Mouse (Mus musculus): ENCODE data around the gene Pip4k2c. TPM values are rescaled to one million over a fixed set of nuclear protein-coding genes. Genes with fewer than 3 reads are reported as not detected.
A peak's percentile ranks its signal among the peaks of the same experiment; 100 is the strongest.

The Pip4k2c gene
- polyA plus RNA-seq, 1 experiment: 31.4 TPM

DNA sequence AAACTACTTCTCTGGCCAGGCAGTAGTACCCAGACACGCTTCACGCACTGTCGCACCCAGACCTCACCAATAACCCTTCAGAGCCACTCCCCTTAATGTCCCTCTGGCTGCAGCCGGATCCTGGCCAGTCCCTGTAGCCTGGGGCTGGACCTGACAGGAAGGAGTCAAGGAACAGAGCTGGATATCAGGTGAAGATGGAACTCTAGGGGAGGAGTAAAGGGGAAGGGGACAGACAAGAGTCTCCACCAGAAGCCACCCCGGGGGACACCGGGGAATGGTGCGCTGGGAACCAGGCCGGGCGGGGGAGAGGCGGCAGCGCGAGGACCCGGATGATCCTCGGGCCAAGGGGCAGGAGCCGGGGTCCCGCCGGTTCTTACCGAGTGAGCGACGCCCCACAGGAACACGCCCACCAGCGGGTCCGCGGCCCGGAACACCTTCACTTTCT is 402 bp downstream of the Pip4k2c start:
- H3K27ac ChIP-seq (ENCODE audit: insufficient read depth, low read depth, low read length): peak overlapping the region; percentile 42
- peaks cover 8% of the 10 kb centered on the region; the same call in 1 of the 2 replicates for H3K4me1 ChIP-seq (ENCODE audit: control insufficient read depth, insufficient read depth, insufficient read length, low read length)
- 1% methylated on average over 25 of the region's 25 CpGs for WGBS
- peaks cover 17% of the 10 kb centered on the region for H3K36me3 ChIP-seq (ENCODE audit: control insufficient read depth, insufficient read depth, low read length)
- peak overlapping the region; percentile 94 for H3K4me3 ChIP-seq (ENCODE audit: low read depth, low read length)
- H3K27me3 ChIP-seq (ENCODE audit: control insufficient read depth, insufficient read depth, low read length): no peaks in the 10 kb centered on the region
- TF ChIP-seq CTCF (IDR thresholded peaks at IDR 0.05; ENCODE audit: extremely low read depth, insufficient read length, insufficient replicate concordance, low read depth, low read length) (peak; percentile 5; the same call in 1 of the 2 replicates), POLR2A (IDR thresholded peaks at IDR 0.05; ENCODE audit: low read depth, low read length) (no peak)

DNA sequence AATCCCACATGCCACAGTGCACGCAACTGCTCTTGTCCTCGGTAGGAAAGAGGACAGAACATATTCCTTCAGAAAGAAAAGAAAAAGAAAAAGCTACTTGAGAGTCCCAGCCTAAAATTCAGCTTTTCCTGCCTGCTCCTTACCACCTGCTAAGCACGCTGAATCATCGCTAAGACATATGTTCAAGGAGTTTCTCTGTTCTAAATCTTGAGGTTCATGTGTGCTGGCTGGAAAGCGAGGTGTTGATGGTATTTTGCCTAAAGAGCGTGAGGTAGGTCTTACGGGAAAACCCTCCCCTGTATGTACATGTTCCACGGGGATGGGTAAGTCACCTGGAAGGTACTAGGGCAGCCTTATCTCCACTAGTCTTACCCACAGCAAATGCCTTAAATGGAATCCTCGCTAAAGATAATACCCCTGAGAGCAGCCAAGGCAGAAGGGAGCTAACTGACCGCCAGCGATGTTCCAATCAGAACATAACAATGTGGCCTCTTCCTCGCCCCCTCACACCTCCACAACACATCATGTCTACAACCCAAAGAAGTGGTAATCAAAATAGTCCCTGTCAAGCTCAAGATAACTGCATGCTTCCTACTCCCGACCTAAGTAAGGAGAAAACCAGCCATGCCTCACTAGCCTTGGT is 1.3 kb downstream of the Pip4k2c start:
- Histone ChIP-seq H3K27ac (ENCODE audit: insufficient read depth, low read depth, low read length) (no peak overlapping the region), H3K4me1 (ENCODE audit: control insufficient read depth, insufficient read depth, insufficient read length, low read length) (peaks cover 8% of the 10 kb centered on the region; the same call in 1 of the 2 replicates), H3K4me3 (ENCODE audit: low read depth, low read length) (peak overlapping the region; percentile 94), H3K27me3 (ENCODE audit: control insufficient read depth, insufficient read depth, low read length) (no peaks in the 10 kb centered on the region), H3K36me3 (ENCODE audit: control insufficient read depth, insufficient read depth, low read length) (peaks cover 26% of the 10 kb centered on the region)
- 83% methylated on average over 13 of the region's 13 CpGs for WGBS
- TF ChIP-seq POLR2A (IDR thresholded peaks at IDR 0.05; ENCODE audit: low read depth, low read length): no peak
- no peak for TF ChIP-seq CTCF (IDR thresholded peaks at IDR 0.05; ENCODE audit: extremely low read depth, insufficient read length, insufficient replicate concordance, low read depth, low read length)

DNA sequence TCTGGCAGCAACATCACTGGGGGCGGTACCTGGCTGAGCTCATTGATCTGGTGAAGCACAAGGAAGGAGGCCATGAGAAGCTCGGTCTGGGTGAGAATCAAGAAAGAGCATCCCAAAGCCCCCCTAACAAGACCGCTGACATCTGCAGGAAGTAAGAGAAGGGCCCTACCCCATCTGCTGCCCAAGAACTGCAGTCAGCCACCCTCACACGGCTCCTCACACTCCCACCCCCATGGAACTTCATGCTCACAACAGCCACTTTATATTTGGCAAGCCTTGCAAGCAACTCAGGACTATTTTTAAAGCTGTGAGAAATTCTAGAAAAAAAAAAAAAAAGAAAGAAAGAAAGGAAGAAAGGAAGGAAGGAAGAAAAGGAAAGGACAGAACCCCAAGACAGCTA is 2.5 kb downstream of the Pip4k2c start:
- H3K27ac ChIP-seq (ENCODE audit: insufficient read depth, low read depth, low read length): no peak overlapping the region
- no peak overlapping the region for H3K4me3 ChIP-seq (ENCODE audit: low read depth, low read length)
- peaks cover 35% of the 10 kb centered on the region for H3K36me3 ChIP-seq (ENCODE audit: control insufficient read depth, insufficient read depth, low read length)
- peaks cover 4% of the 10 kb centered on the region; the same call in 1 of the 2 replicates for H3K4me1 ChIP-seq (ENCODE audit: control insufficient read depth, insufficient read depth, insufficient read length, low read length)
- no peak for TF ChIP-seq POLR2A (IDR thresholded peaks at IDR 0.05; ENCODE audit: low read depth, low read length)
- no peak for TF ChIP-seq CTCF (IDR thresholded peaks at IDR 0.05; ENCODE audit: extremely low read depth, insufficient read length, insufficient replicate concordance, low read depth, low read length)
- no peaks in the 10 kb centered on the region for H3K27me3 ChIP-seq (ENCODE audit: control insufficient read depth, insufficient read depth, low read length)
- 75% methylated on average over 4 of the region's 4 CpGs for WGBS

DNA sequence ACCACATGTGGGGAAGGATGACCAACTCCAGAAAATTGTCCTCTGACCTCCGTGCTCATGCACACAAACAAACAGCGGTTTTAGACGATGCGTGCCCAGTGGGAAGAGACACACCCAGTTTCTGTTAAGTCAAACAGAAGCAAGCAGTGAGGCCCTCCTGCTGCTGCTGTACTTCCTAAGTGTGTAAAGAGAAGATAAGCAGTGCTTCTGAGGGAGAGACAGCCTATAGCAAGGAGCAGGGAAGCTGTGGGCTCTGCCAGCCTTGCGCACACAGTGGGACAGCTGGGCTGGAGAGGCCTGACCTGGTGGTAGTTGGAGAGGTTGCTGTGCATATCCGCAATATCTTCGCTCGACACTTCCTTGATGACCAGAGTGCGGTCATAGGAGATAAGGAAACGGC is 6.0 kb downstream of the Pip4k2c start:
- Histone ChIP-seq H3K4me1 (ENCODE audit: control insufficient read depth, insufficient read depth, insufficient read length, low read length) (peaks cover under 1% of the 10 kb centered on the region; the same call in 1 of the 2 replicates), H3K27me3 (ENCODE audit: control insufficient read depth, insufficient read depth, low read length) (no peaks in the 10 kb centered on the region), H3K4me3 (ENCODE audit: low read depth, low read length) (no peak overlapping the region), H3K36me3 (ENCODE audit: control insufficient read depth, insufficient read depth, low read length) (peaks cover 55% of the 10 kb centered on the region), H3K27ac (ENCODE audit: insufficient read depth, low read depth, low read length) (no peak overlapping the region)
- 81% methylated on average over 10 of the region's 10 CpGs for WGBS
- no peak for TF ChIP-seq POLR2A (IDR thresholded peaks at IDR 0.05; ENCODE audit: low read depth, low read length)
- no peak for TF ChIP-seq CTCF (IDR thresholded peaks at IDR 0.05; ENCODE audit: extremely low read depth, insufficient read length, insufficient replicate concordance, low read depth, low read length)

DNA sequence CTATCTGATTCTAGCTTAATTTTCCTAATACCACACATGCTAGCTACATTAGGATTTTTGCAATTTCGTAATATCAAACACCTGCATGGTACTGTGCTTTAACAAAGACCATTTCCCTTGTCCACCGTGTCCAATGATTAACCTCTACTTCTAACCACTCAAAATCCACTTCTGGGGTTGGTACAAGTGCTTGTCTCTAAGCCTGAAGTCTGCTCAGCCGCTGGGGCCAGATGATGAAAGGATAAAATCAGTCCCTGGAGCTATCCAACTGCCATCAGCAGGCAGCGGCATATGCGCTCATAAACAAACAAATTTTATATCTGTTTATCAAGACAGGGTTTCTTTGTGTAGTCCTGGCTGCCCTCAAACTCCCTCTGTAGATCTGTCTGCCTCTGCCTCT is 6.8 kb downstream of the Pip4k2c start:
- H3K4me1 ChIP-seq (ENCODE audit: control insufficient read depth, insufficient read depth, insufficient read length, low read length): no peaks in the 10 kb centered on the region
- WGBS: 83% methylated on average over 5 of the region's 5 CpGs
- TF ChIP-seq CTCF (IDR thresholded peaks at IDR 0.05; ENCODE audit: extremely low read depth, insufficient read length, insufficient replicate concordance, low read depth, low read length) (no peak), POLR2A (IDR thresholded peaks at IDR 0.05; ENCODE audit: low read depth, low read length) (no peak)
- no peak overlapping the region for H3K4me3 ChIP-seq (ENCODE audit: low read depth, low read length)
- peaks cover 61% of the 10 kb centered on the region for H3K36me3 ChIP-seq (ENCODE audit: control insufficient read depth, insufficient read depth, low read length)
- no peaks in the 10 kb centered on the region for H3K27me3 ChIP-seq (ENCODE audit: control insufficient read depth, insufficient read depth, low read length)
- no peak overlapping the region for H3K27ac ChIP-seq (ENCODE audit: insufficient read depth, low read depth, low read length)

DNA sequence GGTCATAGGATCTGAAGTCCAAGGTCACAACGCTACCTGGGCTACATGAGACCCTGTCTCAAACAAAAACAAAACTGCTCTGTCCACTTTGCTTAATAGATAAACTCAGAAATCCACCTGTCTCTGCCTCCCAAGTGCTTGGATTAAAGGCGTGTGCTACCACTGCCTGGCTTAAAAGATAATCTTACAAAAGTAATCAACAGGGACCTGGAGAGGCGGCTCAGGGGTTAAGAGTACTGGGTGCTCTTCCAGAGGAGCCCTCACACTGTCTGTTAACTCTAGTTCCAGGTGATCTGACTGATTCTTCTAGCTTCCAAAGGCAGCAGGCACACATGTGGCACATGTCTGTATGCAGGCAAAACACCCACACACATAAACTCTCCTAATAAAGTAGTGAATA is 8.3 kb downstream of the Pip4k2c start:
- TF ChIP-seq POLR2A (IDR thresholded peaks at IDR 0.05; ENCODE audit: low read depth, low read length) (no peak), CTCF (IDR thresholded peaks at IDR 0.05; ENCODE audit: extremely low read depth, insufficient read length, insufficient replicate concordance, low read depth, low read length) (no peak)
- H3K4me1 ChIP-seq (ENCODE audit: control insufficient read depth, insufficient read depth, insufficient read length, low read length): no peaks in the 10 kb centered on the region
- H3K36me3 ChIP-seq (ENCODE audit: control insufficient read depth, insufficient read depth, low read length): peaks cover 71% of the 10 kb centered on the region
- no peaks in the 10 kb centered on the region for H3K27me3 ChIP-seq (ENCODE audit: control insufficient read depth, insufficient read depth, low read length)
- WGBS: 93% methylated on average over 3 of the region's 3 CpGs
- no peak overlapping the region for H3K4me3 ChIP-seq (ENCODE audit: low read depth, low read length)
- no peak overlapping the region for H3K27ac ChIP-seq (ENCODE audit: insufficient read depth, low read depth, low read length)

DNA sequence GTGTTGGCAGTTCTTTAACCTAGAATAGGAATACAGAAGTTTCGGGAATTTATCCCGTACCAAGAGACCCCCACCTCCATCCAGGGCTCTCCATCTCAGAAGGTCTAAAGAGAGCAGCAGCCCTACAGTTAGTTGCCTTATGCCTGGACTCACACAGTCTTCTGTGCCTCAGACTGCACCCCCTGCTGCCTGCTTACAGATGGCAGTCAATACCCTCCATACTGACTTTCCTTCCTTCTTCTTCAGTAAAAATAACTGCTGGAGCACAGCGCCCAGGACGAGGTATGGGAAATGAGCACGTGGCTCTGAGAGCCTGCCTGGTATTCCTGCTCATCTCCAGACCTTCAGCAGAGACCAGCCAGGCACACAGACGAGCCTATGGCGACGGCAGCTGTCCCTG is 11.1 kb downstream of the Pip4k2c start:
- Histone ChIP-seq H3K36me3 (ENCODE audit: control insufficient read depth, insufficient read depth, low read length) (peaks cover 53% of the 10 kb centered on the region), H3K27me3 (ENCODE audit: control insufficient read depth, insufficient read depth, low read length) (no peaks in the 10 kb centered on the region), H3K4me1 (ENCODE audit: control insufficient read depth, insufficient read depth, insufficient read length, low read length) (no peaks in the 10 kb centered on the region; the same call in 1 of the 2 replicates), H3K27ac (ENCODE audit: insufficient read depth, low read depth, low read length) (no peak overlapping the region), H3K4me3 (ENCODE audit: low read depth, low read length) (no peak overlapping the region)
- TF ChIP-seq CTCF (IDR thresholded peaks at IDR 0.05; ENCODE audit: extremely low read depth, insufficient read length, insufficient replicate concordance, low read depth, low read length): no peak
- TF ChIP-seq POLR2A (IDR thresholded peaks at IDR 0.05; ENCODE audit: low read depth, low read length): no peak
- 88% methylated on average over 8 of the region's 8 CpGs for WGBS

Data from small intestine, adult 2 months (tissue).